Mouse (Mus musculus): ENCODE results near the gene Olfr651. TPM values are rescaled to one million over a fixed set of nuclear protein-coding genes. Genes with fewer than 3 reads are reported as not detected.
"Not testable (repeated sequence)": the region's sequence is repeated elsewhere in the genome, so short reads cannot be mapped to it uniquely, and the experiment has no call there.

Olfr651 gene
- total RNA-seq (2021) = not detected
- long read RNA-seq, experiment 1 = 0 reads
- long read RNA-seq, experiment 2 = 0 reads

GRCm38 (mm10) chr7:104549833-104550232 is at the start of gene Olfr651:
Gene Olfr651, plus strand, starts transcription at chr7:104550133.
- no peak within 1 kb of the TSS for H3K27ac ChIP-seq
- TF ChIP-seq CTCF (conservative IDR thresholded peaks at IDR 0.05) = no peak
- DNase-seq (ENCODE audit: low spot score in 2 of 2) = no peak
- no peak within 1 kb of the TSS for H3K4me3 ChIP-seq

GRCm38 (mm10) chr7:104501186-104501585 is 48.7 kb upstream of the Olfr651 start:
- H3K4me3 ChIP-seq; H3K27ac ChIP-seq; DNase-seq (ENCODE audit: low spot score in 2 of 2): not testable (repeated sequence)

- no peak for DNase-seq (ENCODE audit: low spot score in 2 of 2)
- H3K4me3 ChIP-seq = no peak overlapping the region; the same call in 1 of the 2 replicates
- TF ChIP-seq CTCF (conservative IDR thresholded peaks at IDR 0.05) = no peak
Measured at GRCm38 (mm10) chr7:104501589-104502371, 48.2 kb upstream of the Olfr651 start.

GRCm38 (mm10) chr7:104507421-104508065 is 42.4 kb upstream of the Olfr651 start, which contains the start of gene Trim30d:
Gene Trim30d, minus strand, starts transcription at chr7:104507849.
- H3K27ac ChIP-seq; H3K4me3 ChIP-seq; DNase-seq (ENCODE audit: low spot score in 2 of 2): not testable (repeated sequence)
- TF ChIP-seq CTCF (conservative IDR thresholded peaks at IDR 0.05) = peak; percentile 46

More at GRCm38 (mm10) chr7:104501589-104502371, 48.2 kb upstream of the Olfr651 start:
- no peak overlapping the region for H3K27ac ChIP-seq

- DNase-seq (ENCODE audit: low spot score in 2 of 2) = no peak
- TF ChIP-seq CTCF (conservative IDR thresholded peaks at IDR 0.05) = no peak
- Histone ChIP-seq H3K4me3 (no peak overlapping the region), H3K27ac (no peak overlapping the region)
Measured at GRCm38 (mm10) chr7:104552700-104553099, 2.8 kb downstream of the Olfr651 start.

- H3K27ac ChIP-seq = no peak within 1 kb of the TSS
- no peak for DNase-seq (ENCODE audit: low spot score in 2 of 2)
- H3K4me3 ChIP-seq = no peak within 1 kb of the TSS
- no peak for TF ChIP-seq CTCF (conservative IDR thresholded peaks at IDR 0.05)
Measured at GRCm38 (mm10) chr7:104560601-104561000, 10.7 kb downstream of the Olfr651 start, which contains the start of gene Olfr652. Gene Olfr652, plus strand, starts transcription at chr7:104560901.

GRCm38 (mm10) chr7:104577014-104577413 is 27.1 kb downstream of the Olfr651 start, which contains the start of gene Olfr653:
Gene Olfr653, plus strand, starts transcription at chr7:104577314.
- TF ChIP-seq CTCF (conservative IDR thresholded peaks at IDR 0.05) = no peak
- H3K27ac ChIP-seq = no peak within 1 kb of the TSS
- H3K4me3 ChIP-seq = no peak within 1 kb of the TSS
- no peak for DNase-seq (ENCODE audit: low spot score in 2 of 2)

GRCm38 (mm10) chr7:104580846-104581245 is 30.9 kb downstream of the Olfr651 start:
- DNase-seq (ENCODE audit: low spot score in 2 of 2) = no peak

GRCm38 (mm10) chr7:104581429-104581828 is 31.5 kb downstream of the Olfr651 start:
- DNase-seq (ENCODE audit: low spot score in 2 of 2) = no peak
- H3K27ac ChIP-seq = no peak overlapping the region
- TF ChIP-seq CTCF (conservative IDR thresholded peaks at IDR 0.05) = no peak
- H3K4me3 ChIP-seq = no peak overlapping the region

More at GRCm38 (mm10) chr7:104580846-104581245, 30.9 kb downstream of the Olfr651 start:
- no peak overlapping the region for H3K4me3 ChIP-seq
- TF ChIP-seq CTCF (conservative IDR thresholded peaks at IDR 0.05) = no peak
- no peak overlapping the region for H3K27ac ChIP-seq

- TF ChIP-seq CTCF (conservative IDR thresholded peaks at IDR 0.05) = no peak
- H3K4me3 ChIP-seq = no peak within 1 kb of the TSS
- no peak for DNase-seq (ENCODE audit: low spot score in 2 of 2)
Measured at GRCm38 (mm10) chr7:104586725-104587124, 36.8 kb downstream of the Olfr651 start, which contains the start of gene Olfr654. Gene Olfr654, plus strand, starts transcription at chr7:104587025.

GRCm38 (mm10) chr7:104588274-104588673 is 38.3 kb downstream of the Olfr651 start:
- no peak for DNase-seq (ENCODE audit: low spot score in 2 of 2)
- no peak for TF ChIP-seq CTCF (conservative IDR thresholded peaks at IDR 0.05)
- H3K4me3 ChIP-seq = no peak overlapping the region
- H3K27ac ChIP-seq = no peak overlapping the region

More at GRCm38 (mm10) chr7:104586725-104587124, 36.8 kb downstream of the Olfr651 start, which contains the start of gene Olfr654:
- no peak within 1 kb of the TSS for H3K27ac ChIP-seq

- H3K4me3 ChIP-seq = no peak within 1 kb of the TSS
- no peak for DNase-seq (ENCODE audit: low spot score in 2 of 2)
- TF ChIP-seq CTCF (conservative IDR thresholded peaks at IDR 0.05) = no peak
- H3K27ac ChIP-seq = no peak within 1 kb of the TSS
Measured at GRCm38 (mm10) chr7:104601679-104602078, 51.7 kb downstream of the Olfr651 start, which contains the start of gene Olfr655. Gene Olfr655, minus strand, starts transcription at chr7:104601779.

GRCm38 (mm10) chr7:104603173-104603572 is 53.2 kb downstream of the Olfr651 start:
- DNase-seq (ENCODE audit: low spot score in 2 of 2) = no peak
- Histone ChIP-seq H3K27ac (no peak overlapping the region), H3K4me3 (no peak overlapping the region)
- TF ChIP-seq CTCF (conservative IDR thresholded peaks at IDR 0.05) = peak; percentile 65

Other genes with a start within 250 kb of the Olfr651 start
- 1 to 10 TPM; 2.5 to 2.9 TPM for gene Trim12a, start 234.7 kb upstream of the Olfr651 start, total RNA-seq (2021)
- gene Trim34b, start 220.7 kb upstream of the Olfr651 start, total RNA-seq (2021) = not detected
- gene Trim12c, start 196.8 kb upstream of the Olfr651 start, total RNA-seq (2021) = 1 to 10 TPM; 1.5 to 2.1 TPM
- not detected for gene Trim30b, start 180.2 kb upstream of the Olfr651 start, total RNA-seq (2021)
- gene Trim30c, start 149.3 kb upstream of the Olfr651 start, total RNA-seq (2021) = not detected
- 1 to 10 TPM in 1 of 2 experiments, under 1 TPM in 1; 0.64 to 1.1 TPM for gene Trim30a, start 84.9 kb upstream of the Olfr651 start, total RNA-seq (2021)
- under 1 TPM; 0.33 to 0.34 TPM for gene Trim30d, start 42.3 kb upstream of the Olfr651 start, total RNA-seq (2021)
- gene Olfr652, start 10.8 kb downstream of the Olfr651 start, total RNA-seq (2021) = not detected
- gene Olfr653, start 27.2 kb downstream of the Olfr651 start, total RNA-seq (2021) = not detected
- not detected for gene Olfr654, start 36.9 kb downstream of the Olfr651 start, total RNA-seq (2021)
- not detected for gene Olfr655, start 51.6 kb downstream of the Olfr651 start, total RNA-seq (2021)
- not detected for gene Olfr656, start 63.8 kb downstream of the Olfr651 start, total RNA-seq (2021)
- not detected for gene Olfr657, start 74.7 kb downstream of the Olfr651 start, total RNA-seq (2021)
- not detected for gene Olfr658, start 97.2 kb downstream of the Olfr651 start, total RNA-seq (2021)
- gene Olfr659, start 116.6 kb downstream of the Olfr651 start, total RNA-seq (2021) = not detected
- not detected for gene Olfr661, start 136.4 kb downstream of the Olfr651 start, total RNA-seq (2021)
- not detected for gene Usp17le, start 227.3 kb downstream of the Olfr651 start, total RNA-seq (2021)

All from layer of hippocampus, adult 2 months (tissue).